Mouse (Mus musculus) adrenal gland, adult 2 months (tissue): Measurements from ENCODE around the gene 2210408I21Rik. TPM values are rescaled to one million over a fixed set of nuclear protein-coding genes. Genes with fewer than 3 reads are reported as not detected.
"Not testable (repeated sequence)": the region's sequence is repeated elsewhere in the genome, so short reads cannot be mapped to it uniquely, and the experiment has no call there.

Source experiments
- DNase-seq: peaks from one replicate; pipeline ENCODE4 v3.0.0; 2021
- long read RNA-seq: library from polyadenylated mRNA; stranded (forward); transcript quantifications from one replicate; pipeline ENCODE4 v2.0.0, GENCODE M21; 2021
- polyA plus RNA-seq: library from polyadenylated mRNA; depleted of rRNA; stranded (reverse); fragments of >200 nt; gene quantifications from 2 replicates; pipeline ENCODE4 v1.2.3, GENCODE M21; 2012; rRNA removed
- total RNA-seq, 2 experiments: library from RNA; stranded (reverse); gene quantifications; 2 replicates each; pipeline ENCODE4 v1.2.3; 2021

2210408I21Rik gene
- total RNA-seq (10 to 100 TPM in 1 of 2 experiments, 1 to 10 TPM in 1; 9.0 to 10.2 TPM), polyA plus RNA-seq (0.20 and 0.29 TPM in 2 replicates)
- long read RNA-seq, partial matches to known transcripts, result 2 of 3 reads
- long read RNA-seq, other reads (novel, unspliced or antisense), result 0 of 3 reads

DNA sequence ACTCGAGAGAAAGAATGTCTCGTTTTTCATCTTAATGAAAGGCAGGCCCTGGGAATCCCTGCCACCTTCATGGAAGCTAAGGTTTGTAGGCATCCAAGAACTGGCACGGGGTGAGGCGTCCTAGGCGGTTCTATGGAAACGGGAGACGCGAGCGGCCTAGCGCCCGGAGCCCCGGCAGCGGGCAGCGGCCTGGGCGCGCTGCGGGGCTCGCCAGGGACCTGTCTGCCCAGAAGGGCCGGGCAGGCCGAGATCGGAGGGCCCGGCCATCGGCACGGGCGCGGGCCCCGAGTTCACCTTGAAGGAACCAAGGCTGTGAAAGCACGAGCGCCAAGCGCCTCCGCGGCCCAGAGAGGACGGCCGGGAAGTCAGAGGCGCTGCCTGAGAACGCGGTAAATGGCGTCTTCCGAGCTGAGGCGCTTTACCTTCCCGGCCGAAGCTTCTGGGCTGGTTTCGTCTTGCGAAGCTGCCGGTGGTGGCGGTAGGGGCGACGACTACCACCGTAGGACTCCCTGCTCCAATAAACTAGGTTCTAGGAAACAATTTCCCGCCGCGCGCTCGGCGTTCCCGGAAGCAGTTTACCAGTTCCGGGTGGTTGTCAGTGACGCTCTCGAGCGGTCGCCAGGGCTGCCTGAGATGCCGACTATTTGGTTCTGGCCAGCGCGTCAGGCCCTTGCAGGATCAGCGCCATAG lies at the start of gene 2210408I21Rik, which contains the start of gene Slf1:
Gene 2210408I21Rik (plus strand): TSS at position 610 of the 690 bp plus-strand sequence.
Gene Slf1 (minus strand): TSS at position 543 of the 690 bp plus-strand sequence.
- DNase-seq, result peak; percentile 93

GRCm38 (mm10) chr13:77092876-77093275 lies 42.5 kb upstream of the 2210408I21Rik start:
- not testable (repeated sequence) for DNase-seq

DNA sequence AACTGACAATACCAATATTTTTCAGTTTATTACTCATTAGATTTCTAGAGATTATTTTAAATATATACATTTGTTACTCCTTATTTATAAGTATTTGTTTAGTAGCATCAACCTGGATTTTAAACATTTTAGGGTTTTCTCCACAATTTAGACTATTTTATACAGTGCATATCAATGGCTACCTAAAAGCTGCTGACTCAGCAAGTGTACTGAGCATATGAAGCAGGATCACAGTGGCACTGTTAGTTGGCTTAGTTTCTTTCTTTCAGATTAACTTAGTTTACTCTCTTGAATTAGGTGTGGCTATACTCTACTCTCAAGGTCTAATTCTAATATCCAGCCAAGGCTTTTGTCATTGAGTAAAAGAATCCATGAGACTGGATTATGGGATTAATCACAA lies 27.6 kb upstream of the 2210408I21Rik start:
- no peak for DNase-seq

- no peak for DNase-seq
Observed at GRCm38 (mm10) chr13:77118695-77119094, 16.6 kb upstream of the 2210408I21Rik start.

DNA sequence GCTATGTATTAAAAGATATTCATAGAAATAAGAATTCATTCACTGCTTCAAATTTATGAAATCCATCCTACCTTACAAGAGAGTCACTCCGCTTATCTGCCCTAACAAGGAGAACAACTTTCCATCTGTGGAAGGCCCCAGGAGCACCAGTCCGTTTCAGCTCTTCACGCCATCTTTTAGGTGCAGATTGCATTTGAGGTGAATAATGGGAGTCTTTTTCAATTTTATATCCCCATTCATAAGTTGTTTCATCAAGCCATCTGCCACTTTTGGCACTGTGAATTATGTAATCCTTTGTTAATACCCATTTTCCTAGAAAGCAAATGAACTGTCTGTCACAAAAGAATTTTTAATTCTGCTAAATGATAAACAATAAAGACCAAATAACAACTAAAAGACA lies 10.2 kb upstream of the 2210408I21Rik start:
- no peak for DNase-seq

DNA sequence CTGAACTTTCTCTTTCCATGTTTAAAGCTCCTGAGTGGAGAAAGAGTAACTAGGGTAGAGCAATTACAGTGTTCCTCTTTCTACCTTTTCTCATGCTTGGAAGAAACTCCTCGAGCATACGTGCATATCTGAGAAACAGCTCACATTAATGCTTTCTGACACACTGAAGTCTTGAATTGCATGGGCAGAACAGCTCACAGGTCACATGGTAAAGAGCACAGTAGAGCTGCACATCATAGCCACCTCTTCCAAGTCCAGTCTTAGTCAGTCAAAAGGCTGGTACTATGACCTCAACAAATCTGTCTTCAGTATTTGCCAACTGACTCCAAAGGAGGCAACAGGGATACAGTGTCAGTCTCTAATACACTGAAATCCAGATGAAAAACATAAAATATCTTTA lies 7.1 kb upstream of the 2210408I21Rik start:
- DNase-seq, result no peak

DNA sequence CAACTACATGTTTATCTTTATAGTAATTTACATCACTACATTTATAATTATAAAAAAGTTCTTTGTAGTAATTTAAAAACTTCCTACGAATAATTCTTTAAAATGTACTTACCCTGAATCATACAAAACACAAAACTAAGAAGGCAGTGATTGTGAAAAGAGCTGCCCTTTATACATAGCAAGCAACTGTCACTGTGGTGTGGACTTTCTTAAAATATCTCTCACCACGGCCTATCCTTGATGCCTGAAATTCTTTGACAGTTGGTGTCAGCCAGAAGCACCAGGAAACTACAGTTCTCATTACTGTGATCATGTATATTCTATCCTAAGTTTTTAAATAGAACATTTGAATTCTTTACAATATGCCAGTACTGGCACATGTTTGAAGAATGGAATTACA lies 4.2 kb upstream of the 2210408I21Rik start:
- no peak for DNase-seq

- DNase-seq, result no peak
Observed at GRCm38 (mm10) chr13:77135621-77135981, 261 bp downstream of the 2210408I21Rik start.

GRCm38 (mm10) chr13:77140890-77141289 lies 5.5 kb downstream of the 2210408I21Rik start:
- no peak for DNase-seq

- DNase-seq, result peak; percentile 51
Observed at GRCm38 (mm10) chr13:77177931-77178330, 42.6 kb downstream of the 2210408I21Rik start.

- DNase-seq, result no peak
Observed at GRCm38 (mm10) chr13:77190606-77191005, 55.3 kb downstream of the 2210408I21Rik start.

- DNase-seq, result no peak
Observed at GRCm38 (mm10) chr13:77192201-77192600, 56.9 kb downstream of the 2210408I21Rik start.

DNA sequence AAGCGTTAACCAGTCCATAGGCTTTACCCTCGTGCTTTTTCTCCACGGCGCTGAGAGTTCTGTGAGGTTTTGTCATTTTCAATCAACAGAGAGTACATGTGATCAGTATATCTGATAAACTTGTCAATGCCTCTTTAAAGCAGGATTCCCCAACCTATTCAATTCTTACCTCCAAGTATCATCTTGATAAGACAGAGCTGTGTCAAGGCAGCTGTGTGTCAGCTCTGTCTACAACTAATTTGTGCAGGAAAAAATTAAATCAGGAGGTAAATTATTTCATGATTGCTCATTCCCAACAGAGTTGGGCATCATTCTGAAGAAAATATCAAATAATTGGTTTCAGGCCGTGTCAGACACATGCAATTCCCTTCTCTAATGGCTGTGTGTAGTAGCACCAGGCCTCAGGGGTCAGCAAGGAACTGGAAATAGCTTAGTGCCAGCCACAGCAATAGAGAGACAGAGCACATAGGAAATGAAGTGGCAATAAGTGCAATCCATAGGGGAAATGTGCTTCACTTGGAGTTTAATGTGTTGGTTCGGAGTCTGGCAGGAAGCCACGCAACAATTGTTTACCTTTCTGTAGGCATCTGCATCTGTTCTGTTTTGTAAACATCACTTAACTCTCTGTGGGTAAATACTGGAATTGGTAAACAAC lies 73.6 kb downstream of the 2210408I21Rik start:
- DNase-seq, result no peak

- no peak for DNase-seq
Observed at GRCm38 (mm10) chr13:77213196-77213595, 77.9 kb downstream of the 2210408I21Rik start.

DNA sequence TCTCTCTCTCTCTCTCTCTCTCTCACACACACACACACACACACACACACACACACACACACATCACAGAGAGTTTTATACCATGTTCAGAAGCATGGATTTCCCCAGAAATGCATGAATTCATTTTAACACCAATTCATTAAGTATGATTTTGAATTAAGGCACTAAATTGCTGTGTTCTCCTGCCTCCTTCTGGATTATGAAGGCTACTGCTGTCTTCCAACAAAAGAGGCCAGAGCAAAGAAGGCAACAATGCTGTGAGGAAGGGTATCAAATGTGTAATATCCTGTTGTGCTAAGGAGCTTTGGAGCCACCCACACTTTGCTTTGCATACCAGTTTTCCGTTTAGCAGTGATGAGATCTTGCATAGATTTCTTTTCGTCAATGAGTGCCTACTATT lies 80.1 kb downstream of the 2210408I21Rik start:
- no peak for DNase-seq

- DNase-seq, result no peak
Observed at GRCm38 (mm10) chr13:77217672-77218280, 82.4 kb downstream of the 2210408I21Rik start.

- no peak for DNase-seq
Observed at GRCm38 (mm10) chr13:77221072-77221471, 85.7 kb downstream of the 2210408I21Rik start.

DNA sequence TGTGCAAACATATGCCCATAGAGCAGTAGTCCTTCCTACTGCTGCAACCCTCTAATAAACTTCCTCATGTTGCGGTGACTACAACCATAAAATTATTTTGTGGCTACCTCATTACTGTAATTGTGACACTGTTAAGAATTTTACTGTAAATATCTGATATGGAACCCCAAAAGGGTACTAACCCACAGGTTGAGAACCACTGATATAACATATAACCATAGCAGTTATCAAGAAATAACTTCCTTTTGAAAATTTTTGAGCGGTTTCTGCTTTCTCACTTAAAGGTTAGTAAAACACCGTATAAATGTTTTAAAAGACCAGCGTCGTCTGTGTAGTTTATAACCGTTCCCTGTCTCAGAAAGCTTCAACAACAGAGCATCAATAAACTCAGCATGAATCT lies 121.2 kb downstream of the 2210408I21Rik start:
- DNase-seq, result no peak

DNA sequence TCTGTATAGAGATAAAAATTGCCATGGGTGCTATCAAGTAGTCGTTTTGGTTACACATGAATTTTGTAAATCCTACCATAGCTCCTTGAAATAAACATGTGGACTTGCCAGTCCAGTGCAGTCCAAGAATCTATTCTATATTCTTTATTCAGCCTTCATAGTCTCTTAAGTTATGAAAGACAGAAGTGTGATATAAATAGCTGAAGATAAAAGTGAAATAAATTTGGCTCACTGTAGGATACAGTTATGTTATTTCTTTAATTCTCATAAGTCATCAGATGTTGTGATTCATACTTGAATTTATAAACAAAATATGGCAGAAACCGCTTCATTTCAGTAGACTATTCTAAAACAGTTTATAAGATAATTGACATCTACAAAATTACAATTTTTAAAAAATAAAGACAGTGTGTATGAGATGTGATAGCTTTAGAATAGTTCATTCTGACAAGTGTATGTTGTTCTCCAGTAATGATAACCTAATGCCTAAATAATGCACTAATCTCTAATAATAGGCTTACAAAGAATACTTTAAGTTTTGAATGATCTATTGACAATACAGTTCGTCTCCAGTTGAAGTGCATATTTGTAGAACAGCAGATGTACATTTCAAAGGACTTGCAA lies 127.5 kb downstream of the 2210408I21Rik start:
- no peak for DNase-seq

DNA sequence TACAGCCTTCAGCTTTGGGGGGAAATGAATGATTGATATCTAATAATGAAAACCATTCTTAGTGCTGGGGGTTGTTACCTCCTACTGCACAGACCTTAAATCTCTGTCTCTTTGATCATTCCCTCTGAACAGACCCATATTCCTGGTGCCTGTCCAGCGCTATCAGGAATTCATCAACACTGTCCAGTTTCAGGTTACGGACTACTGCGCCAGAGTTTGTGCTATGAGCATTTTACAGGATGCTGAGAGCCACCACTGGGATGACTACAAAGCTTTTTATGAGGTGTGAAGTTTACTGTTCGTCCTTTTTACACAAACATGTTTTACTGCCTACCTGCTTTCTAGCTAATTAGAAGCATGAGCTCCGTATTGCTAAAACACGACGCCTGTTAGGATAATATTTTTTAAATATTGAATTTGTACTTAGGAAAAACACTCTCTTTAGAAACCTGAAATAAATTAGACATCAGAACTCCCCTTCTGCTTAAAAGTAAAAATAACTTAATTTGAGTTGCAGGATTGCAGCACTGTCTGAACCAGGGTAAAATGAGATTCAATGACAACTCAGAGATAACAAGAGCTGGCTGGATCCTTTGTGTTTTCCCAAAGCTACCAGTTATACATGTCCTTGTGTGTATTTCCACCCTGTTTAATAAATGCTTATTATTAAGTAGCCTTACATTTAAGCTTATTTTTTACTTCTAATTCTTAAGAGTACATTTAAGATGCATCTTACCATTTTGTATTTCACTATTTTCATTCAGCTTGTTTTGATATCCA lies 128.2 kb downstream of the 2210408I21Rik start:
- no peak for DNase-seq

GRCm38 (mm10) chr13:77264481-77264880 lies 129.1 kb downstream of the 2210408I21Rik start:
- DNase-seq, result no peak
